Mouse (Mus musculus) embryonic facial prominence, embryonic 10.5 days (tissue): ENCODE data around the gene Gm2115. TPM values are rescaled to one million over a fixed set of nuclear protein-coding genes. Genes with fewer than 3 reads are reported as not detected.

Experiments
- DNase-seq: peaks from one replicate; pipeline ENCODE4 v3.0.0-alpha.2; 2017; ENCODE audit warnings: low spot score
- H3K27ac ChIP-seq: fragments of 300-500 bp; sonication (generic); replicated peaks from 2 replicates; pipeline ENCODE4 v1.5.1; 2016; ENCODE audit warnings: mild to moderate bottlenecking
- H3K27me3 ChIP-seq: fragments of 300-500 bp; sonication (generic); replicated peaks from 2 replicates; pipeline ENCODE4 v1.6.1; 2016; ENCODE audit warnings: low read depth, mild to moderate bottlenecking; ENCODE audit not compliant: poor library complexity, severe bottlenecking
- H3K36me3 ChIP-seq: fragments of 300-500 bp; sonication (generic); replicated peaks from 2 replicates; pipeline ENCODE4 v1.6.1; 2016; ENCODE audit warnings: mild to moderate bottlenecking, moderate library complexity
- H3K4me1 ChIP-seq: fragments of 300-500 bp; sonication (generic); 2 replicates; pipeline ENCODE4 v1.6.1; 2016
- H3K4me3 ChIP-seq: fragments of 300-500 bp; sonication (generic); 2 replicates; pipeline ENCODE4 v1.5.1; 2016; ENCODE audit warnings: mild to moderate bottlenecking, moderate library complexity
- H3K9me3 ChIP-seq: fragments of 300-500 bp; sonication (generic); 2 replicates; pipeline ENCODE4 v1.6.1; 2016; ENCODE audit warnings: mild to moderate bottlenecking
- WGBS: fragments of 180-500 bp; shearing (Covaris S2); methylation state at CpG from one replicate; pipeline ENCODE4 v1.1.7; 2016; 5-methylcytosine and 5-hydroxymethylcytosine counted together
- polyA plus RNA-seq: library from polyadenylated mRNA; unstranded; fragments of >200 nt; fragmentation: Nextera tagmentation; extraction: Ambion mirVana; gene quantifications from 2 replicates; pipeline ENCODE4 v1.2.1, GENCODE M21; 2016

Gene Gm2115
- polyA plus RNA-seq, 1 experiment from 2014 or later = 0.02 TPM

- peaks cover 28% of the 10 kb centered on the region for H3K36me3 ChIP-seq
- H3K27me3 ChIP-seq = no peaks in the 10 kb centered on the region
- H3K9me3 ChIP-seq = no peaks in the 10 kb centered on the region
- WGBS = 91% methylated on average over 4 of the region's 4 CpGs
- no peak overlapping the region for H3K27ac ChIP-seq
- H3K4me1 ChIP-seq = no peaks in the 10 kb centered on the region
- no peak overlapping the region for H3K4me3 ChIP-seq
- no peak for DNase-seq
Observed at GRCm38 (mm10) chr7:84612445-84612844, 83.7 kb downstream of the Gm2115 start.

GRCm38 (mm10) chr7:84618951-84619350, 90.2 kb downstream of the Gm2115 start:
- Histone ChIP-seq H3K36me3 (peaks cover 70% of the 10 kb centered on the region), H3K9me3 (no peaks in the 10 kb centered on the region), H3K27ac (no peak overlapping the region), H3K4me3 (no peak overlapping the region), H3K27me3 (no peaks in the 10 kb centered on the region), H3K4me1 (no peaks in the 10 kb centered on the region)
- no peak for DNase-seq
- WGBS = 93% methylated on average over 2 of the region's 2 CpGs

- Histone ChIP-seq H3K4me3 (no peak overlapping the region), H3K36me3 (peaks cover 74% of the 10 kb centered on the region), H3K27ac (no peak overlapping the region), H3K4me1 (no peaks in the 10 kb centered on the region), H3K9me3 (peaks cover 6% of the 10 kb centered on the region; the same call in 1 of the 2 replicates), H3K27me3 (no peaks in the 10 kb centered on the region)
- DNase-seq = no peak
- WGBS = 94% methylated on average over 3 of the region's 3 CpGs
Observed at GRCm38 (mm10) chr7:84620956-84621355, 92.2 kb downstream of the Gm2115 start.

GRCm38 (mm10) chr7:84623718-84624117, 95.0 kb downstream of the Gm2115 start:
- no peak overlapping the region for H3K4me3 ChIP-seq
- H3K27ac ChIP-seq = no peak overlapping the region
- H3K27me3 ChIP-seq = no peaks in the 10 kb centered on the region
- WGBS = 93% methylated on average over 4 of the region's 4 CpGs
- H3K9me3 ChIP-seq = peaks cover 6% of the 10 kb centered on the region; the same call in 1 of the 2 replicates
- H3K36me3 ChIP-seq = peaks cover 55% of the 10 kb centered on the region
- no peak for DNase-seq
- no peaks in the 10 kb centered on the region for H3K4me1 ChIP-seq

- DNase-seq = no peak
- no peak overlapping the region for H3K27ac ChIP-seq
- H3K4me1 ChIP-seq = no peaks in the 10 kb centered on the region
- H3K36me3 ChIP-seq = peaks cover 49% of the 10 kb centered on the region
- H3K9me3 ChIP-seq = no peaks in the 10 kb centered on the region
- H3K4me3 ChIP-seq = no peak overlapping the region
- no peaks in the 10 kb centered on the region for H3K27me3 ChIP-seq
- WGBS = 90% methylated on average over 3 of the region's 3 CpGs
Observed at GRCm38 (mm10) chr7:84631878-84632277, 103.1 kb downstream of the Gm2115 start.

Other genes starting within 250 kb of the Gm2115 start
- gene Arnt2, start 118.8 kb upstream of the Gm2115 start, polyA plus RNA-seq = 20.7 and 22.2 TPM in 2 replicates
- gene Fah, start 77.8 kb downstream of the Gm2115 start, polyA plus RNA-seq = 1.8 and 2.3 TPM in 2 replicates
- 158 and 162 TPM in 2 replicates for gene Zfand6, start 161.0 kb downstream of the Gm2115 start, polyA plus RNA-seq